Comparison of ENCODE assay signal across 10 mouse cellular contexts in the genomic region with DNA sequence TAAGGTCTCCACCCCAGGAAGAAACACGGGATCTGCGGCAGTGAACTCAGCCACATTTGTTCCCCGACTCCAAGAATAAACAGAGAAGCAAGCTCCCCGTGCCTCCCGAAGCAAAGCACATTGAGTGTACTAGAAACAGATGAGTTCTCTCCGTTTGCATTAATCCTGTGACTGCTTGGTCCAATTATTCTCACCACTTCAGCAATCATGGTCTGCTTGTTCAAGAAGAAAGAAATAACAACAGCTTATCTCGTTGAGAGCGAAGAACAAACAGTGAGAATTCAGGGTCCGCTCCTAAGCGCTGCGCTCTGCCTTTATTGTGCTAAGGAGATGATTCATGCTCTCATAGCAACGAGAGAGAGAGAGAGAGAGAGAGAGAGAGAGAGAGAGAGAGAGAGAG.
DNase-seq lines count a peak whose midpoint lies in the region; ATAC-seq and TF ChIP-seq lines count a peak whose summit lies in the region.
"Had no signal": no experiment of that assay in that cellular context is flagged by ENCODE, and none has a peak within 500 bp of the region (broad histone marks: within the 10 kb centered on the region; RNA-seq: fewer than 3 reads in every experiment).

No protein-coding gene starts in this region.

- no peak for TF ChIP-seq CTCF in lung, postnatal 0 days (IDR thresholded peaks at IDR 0.05)

- H3K9me3 ChIP-seq in lung, postnatal 0 days (ENCODE audit: low read length), result no peaks in the 10 kb centered on the region
- no peaks in the 10 kb centered on the region for H3K9me3 ChIP-seq in stomach, embryonic 15.5 days

- H3K27ac ChIP-seq in lung, postnatal 0 days (ENCODE audit: low read length), result no peak overlapping the region
- peak overlapping the region; percentile 12; the same call in 1 of the 2 replicates for H3K27ac ChIP-seq in stomach, embryonic 15.5 days
- H3K27ac ChIP-seq: macrophage had no signal

- no peaks in the 10 kb centered on the region for H3K27me3 ChIP-seq in lung, postnatal 0 days (replicated peaks; ENCODE audit: insufficient read depth, low read length)
- H3K27me3 ChIP-seq in stomach, embryonic 15.5 days (replicated peaks), result no peaks in the 10 kb centered on the region

- no peak overlapping the region; the same call in 1 of the 2 replicates for H3K4me2 ChIP-seq in lung, postnatal 0 days (replicated peaks; ENCODE audit: low read depth, low read length)
- 0 out of 2 replicates have a peak overlapping the region, but pooled peaks have one; percentile 12 for H3K4me2 ChIP-seq in stomach, embryonic 15.5 days

- H3K36me3 ChIP-seq in lung, postnatal 0 days (ENCODE audit: insufficient read depth, low read length), result no peaks in the 10 kb centered on the region
- H3K36me3 ChIP-seq in stomach, embryonic 15.5 days, result no peaks in the 10 kb centered on the region

- no peak overlapping the region for H3K9ac ChIP-seq in lung, postnatal 0 days (replicated peaks; ENCODE audit: low read depth)
- H3K9ac ChIP-seq in stomach, embryonic 15.5 days, result no peak overlapping the region

- H3K4me3 ChIP-seq in lung, postnatal 0 days (ENCODE audit: low read depth, low read length), result no peak overlapping the region
- no peak overlapping the region for H3K4me3 ChIP-seq in stomach, embryonic 15.5 days (replicated peaks)

- H3K4me1 ChIP-seq in lung, postnatal 0 days (ENCODE audit: insufficient read depth, low read depth, low read length), result peaks cover 8% of the 10 kb centered on the region; the same call in 1 of the 2 replicates
- peaks cover 20% of the 10 kb centered on the region for H3K4me1 ChIP-seq in stomach, embryonic 15.5 days

- TF ChIP-seq EP300 in lung, postnatal 0 days (IDR thresholded peaks at IDR 0.05), result no peak

- peak; percentile 78 for ATAC-seq in frontal cortex, adult (ENCODE audit: low TSS enrichment)
- ATAC-seq in lung, postnatal 0 days, result peak; percentile 23; the same call in 1 of the 2 replicates
- no peak for ATAC-seq in stomach, embryonic 15.5 days (ENCODE audit: insufficient read depth, low FRiP score, low read depth)
- no peak for ATAC-seq in cerebellum, adult (ENCODE audit: insufficient number of reproducible peaks, low FRiP score, low TSS enrichment)

- 21% methylated on average over 12 of the region's 12 CpGs for WGBS in lung, postnatal 0 days
- WGBS in stomach, embryonic 15.5 days, result 28% methylated on average over 12 of the region's 12 CpGs

- no peak for DNase-seq in frontal cortex, postnatal 25 days (ENCODE audit: low spot score in 2 of 2)
- peak; percentile 29 for DNase-seq in lung, postnatal 0 days (ENCODE audit: low spot score)
- DNase-seq in lung, postnatal 36 days, result no peak
- DNase-seq in layer of hippocampus, postnatal 36 days, result peak; percentile 13 to 19
- DNase-seq in thymus, postnatal 0 days (ENCODE audit: low spot score), result no peak
- DNase-seq: cerebellum, adult 8-10 months had no signal

Comparison
In these comparisons a context has a peak if more than half of its experiments do, and no peak if none do; other contexts are left out.
1. DNase-seq: peak in lung, postnatal 0 days (single experiment) and layer of hippocampus, postnatal 36 days (2 of 2); none in frontal cortex, postnatal 25 days (0 of 2), lung, postnatal 36 days (single experiment) and thymus, postnatal 0 days (single experiment).
2. ATAC-seq: peak in frontal cortex, adult (single experiment) and lung, postnatal 0 days (single experiment); none in stomach, embryonic 15.5 days (single experiment) and cerebellum, adult (single experiment).